Mouse (Mus musculus) forebrain, embryonic 16.5 days (tissue): ENCODE results near the gene Tnfaip8l2. TPM values are rescaled to one million over a fixed set of nuclear protein-coding genes. Genes with fewer than 3 reads are reported as not detected.

ENCODE experiments used
- ATAC-seq: fragments of 200-750 bp; cut with Nextera tagmentation; 2 replicates; pipeline ENCODE4 v1.8.0; 2017; ENCODE audit warnings: mild to moderate bottlenecking, moderate library complexity
- H3K27ac ChIP-seq: fragments of 300-500 bp; sonication (generic); 2 replicates; pipeline ENCODE4 v1.5.1; 2014; ENCODE audit warnings: low read length, control low read depth
- H3K27me3 ChIP-seq: fragments of 300-500 bp; sonication (generic); replicated peaks from 2 replicates; pipeline ENCODE4 v1.6.1; 2014; ENCODE audit warnings: low read length; ENCODE audit not compliant: control insufficient read depth, insufficient read depth
- H3K36me3 ChIP-seq: fragments of 300-500 bp; sonication (generic); 2 replicates; pipeline ENCODE4 v1.6.1; 2014; ENCODE audit not compliant: control insufficient read depth, insufficient read depth
- H3K4me1 ChIP-seq: fragments of 300-500 bp; sonication (generic); replicated peaks from 2 replicates; pipeline ENCODE4 v1.6.1; 2014; ENCODE audit warnings: low read length; ENCODE audit not compliant: control insufficient read depth, insufficient read depth
- H3K4me2 ChIP-seq: fragments of 300-500 bp; sonication (generic); 2 replicates; pipeline ENCODE4 v1.6.1; 2014; ENCODE audit warnings: mild to moderate bottlenecking, low read length, control low read depth
- H3K4me3 ChIP-seq: fragments of 300-500 bp; sonication (generic); replicated peaks from 2 replicates; pipeline ENCODE4 v1.5.1; 2014; ENCODE audit warnings: mild to moderate bottlenecking, low read length, control low read depth
- H3K9ac ChIP-seq: fragments of 300-500 bp; sonication (generic); replicated peaks from 2 replicates; pipeline ENCODE4 v1.6.1; 2014; ENCODE audit warnings: low read depth, low read length, control low read depth
- H3K9me3 ChIP-seq: fragments of 300-500 bp; sonication (generic); 2 replicates; pipeline ENCODE4 v1.6.1; 2016; ENCODE audit warnings: low read length; ENCODE audit not compliant: control insufficient read depth
- WGBS: fragments of 180-500 bp; shearing (Covaris S2); extraction: QIAGEN DNeasy Blood & Tissue Kit; methylation state at CpG from one replicate; pipeline ENCODE4 v1.1.7; 2014; 5-methylcytosine and 5-hydroxymethylcytosine counted together
- polyA plus RNA-seq: library from polyadenylated mRNA; unstranded; fragments of >200 nt; fragmentation: Nextera tagmentation; extraction: Ambion mirVana; gene quantifications from 2 replicates; pipeline ENCODE4 v1.2.1, GENCODE M21; 2015

Tnfaip8l2 gene
- polyA plus RNA-seq: 2.1 and 2.5 TPM in 2 replicates

- H3K4me1 ChIP-seq: no peaks in the 10 kb centered on the region
- no peak within 1 kb of the TSS for H3K4me2 ChIP-seq
- ATAC-seq: 0 out of 2 replicates have a peak, but pooled peaks have one; percentile 11
- no peak within 1 kb of the TSS for H3K9ac ChIP-seq
- H3K36me3 ChIP-seq: peaks cover 9% of the 10 kb centered on the region
- no peaks in the 10 kb centered on the region for H3K9me3 ChIP-seq
- H3K27ac ChIP-seq: no peak within 1 kb of the TSS
- 85% methylated on average over 10 of the region's 10 CpGs for WGBS
- H3K27me3 ChIP-seq: no peaks in the 10 kb centered on the region
- H3K4me3 ChIP-seq: no peak within 1 kb of the TSS
Observed at GRCm38 (mm10) chr3:95141952-95142616, at the start of gene Tnfaip8l2. Gene Tnfaip8l2, minus strand, starts transcription at chr3:95142360.

- Histone ChIP-seq H3K36me3 (peaks cover 18% of the 10 kb centered on the region), H3K4me3 (no peak overlapping the region), H3K4me2 (no peak overlapping the region), H3K27me3 (no peaks in the 10 kb centered on the region), H3K4me1 (no peaks in the 10 kb centered on the region), H3K9ac (no peak overlapping the region), H3K27ac (no peak overlapping the region), H3K9me3 (no peaks in the 10 kb centered on the region)
- WGBS: 95% methylated on average over 6 of the region's 6 CpGs
- ATAC-seq: no peak
Observed at GRCm38 (mm10) chr3:95186888-95187287, 44.7 kb upstream of the Tnfaip8l2 start.

- H3K36me3 ChIP-seq: peaks cover 18% of the 10 kb centered on the region
- WGBS: 88% methylated on average over 2 of the region's 2 CpGs
- no peak for ATAC-seq
Observed at GRCm38 (mm10) chr3:95186100-95186499, 43.9 kb upstream of the Tnfaip8l2 start.

DNA sequence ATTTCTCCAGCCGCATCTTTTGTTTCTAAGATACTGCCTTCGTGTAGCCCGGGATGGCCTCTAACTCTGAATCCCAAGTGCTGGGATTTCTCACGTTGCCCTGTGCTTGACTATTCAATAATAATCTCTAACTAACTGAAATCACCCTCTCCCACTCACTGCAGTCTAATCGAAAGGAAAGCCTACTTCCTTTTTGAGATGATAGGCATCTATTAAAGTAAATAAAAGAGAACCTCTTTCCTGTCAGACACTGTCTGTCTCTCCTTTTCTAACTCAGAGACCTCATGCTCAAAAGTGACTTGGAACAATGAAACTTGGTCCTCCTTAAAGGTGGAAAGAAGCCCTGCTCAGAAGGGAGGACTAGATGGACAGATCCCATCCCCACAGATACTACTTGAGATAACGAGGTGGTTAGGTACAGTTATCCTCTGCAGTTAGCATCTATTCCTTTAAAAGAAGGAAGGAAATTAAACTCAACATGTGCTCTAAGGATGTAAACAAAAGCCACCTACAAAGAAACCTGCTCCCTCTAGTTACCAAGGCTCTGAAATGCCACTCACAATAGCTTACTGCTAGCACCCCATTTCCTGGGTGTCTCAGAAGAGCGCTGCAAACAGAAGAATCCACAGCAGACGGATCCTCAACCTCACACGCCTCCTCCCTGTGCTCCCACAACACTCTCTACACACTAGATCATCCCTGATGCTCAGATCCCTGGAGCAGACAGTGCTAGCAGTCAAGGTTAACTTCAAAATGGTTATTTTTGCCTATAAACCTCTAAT is 42.8 kb upstream of the Tnfaip8l2 start:
- ATAC-seq: no peak
- 81% methylated on average over 9 of the region's 9 CpGs for WGBS
- Histone ChIP-seq H3K27me3 (no peaks in the 10 kb centered on the region), H3K36me3 (peaks cover 15% of the 10 kb centered on the region), H3K27ac (no peak overlapping the region), H3K9ac (no peak overlapping the region), H3K4me1 (no peaks in the 10 kb centered on the region), H3K4me3 (no peak overlapping the region), H3K4me2 (no peak overlapping the region), H3K9me3 (no peaks in the 10 kb centered on the region)

More at GRCm38 (mm10) chr3:95186100-95186499, 43.9 kb upstream of the Tnfaip8l2 start:
- no peaks in the 10 kb centered on the region for H3K9me3 ChIP-seq
- H3K4me2 ChIP-seq: no peak overlapping the region
- no peak overlapping the region for H3K4me3 ChIP-seq
- H3K4me1 ChIP-seq: no peaks in the 10 kb centered on the region
- H3K9ac ChIP-seq: no peak overlapping the region
- no peak overlapping the region for H3K27ac ChIP-seq
- H3K27me3 ChIP-seq: no peaks in the 10 kb centered on the region

GRCm38 (mm10) chr3:95181841-95182240 is 39.7 kb upstream of the Tnfaip8l2 start:
- H3K27ac ChIP-seq: no peak overlapping the region
- no peak for ATAC-seq
- no peak overlapping the region for H3K4me3 ChIP-seq
- H3K9me3 ChIP-seq: no peaks in the 10 kb centered on the region
- no peaks in the 10 kb centered on the region for H3K4me1 ChIP-seq
- no peaks in the 10 kb centered on the region; the same call in 1 of the 2 replicates for H3K36me3 ChIP-seq
- 60% methylated on average over 1 of the region's 1 CpGs for WGBS
- H3K4me2 ChIP-seq: no peak overlapping the region
- no peaks in the 10 kb centered on the region for H3K27me3 ChIP-seq
- H3K9ac ChIP-seq: no peak overlapping the region

GRCm38 (mm10) chr3:95179890-95180289 is 37.7 kb upstream of the Tnfaip8l2 start:
- Histone ChIP-seq H3K27ac (no peak overlapping the region), H3K9me3 (no peaks in the 10 kb centered on the region), H3K4me2 (no peak overlapping the region), H3K27me3 (no peaks in the 10 kb centered on the region), H3K4me3 (no peak overlapping the region), H3K9ac (no peak overlapping the region), H3K4me1 (no peaks in the 10 kb centered on the region), H3K36me3 (no peaks in the 10 kb centered on the region; the same call in 1 of the 2 replicates)
- WGBS: 77% methylated on average over 3 of the region's 3 CpGs
- no peak for ATAC-seq

- no peak overlapping the region for H3K9ac ChIP-seq
- H3K4me1 ChIP-seq: peaks cover 2% of the 10 kb centered on the region; the same call in 1 of the 2 replicates
- H3K27me3 ChIP-seq: no peaks in the 10 kb centered on the region
- no peak for ATAC-seq
- no peaks in the 10 kb centered on the region; the same call in 1 of the 2 replicates for H3K36me3 ChIP-seq
- H3K4me2 ChIP-seq: no peak overlapping the region
- H3K9me3 ChIP-seq: no peaks in the 10 kb centered on the region
- H3K27ac ChIP-seq: no peak overlapping the region
- no peak overlapping the region for H3K4me3 ChIP-seq
- WGBS: 82% methylated on average over 5 of the region's 5 CpGs
Observed at GRCm38 (mm10) chr3:95178948-95179347, 36.8 kb upstream of the Tnfaip8l2 start.

DNA sequence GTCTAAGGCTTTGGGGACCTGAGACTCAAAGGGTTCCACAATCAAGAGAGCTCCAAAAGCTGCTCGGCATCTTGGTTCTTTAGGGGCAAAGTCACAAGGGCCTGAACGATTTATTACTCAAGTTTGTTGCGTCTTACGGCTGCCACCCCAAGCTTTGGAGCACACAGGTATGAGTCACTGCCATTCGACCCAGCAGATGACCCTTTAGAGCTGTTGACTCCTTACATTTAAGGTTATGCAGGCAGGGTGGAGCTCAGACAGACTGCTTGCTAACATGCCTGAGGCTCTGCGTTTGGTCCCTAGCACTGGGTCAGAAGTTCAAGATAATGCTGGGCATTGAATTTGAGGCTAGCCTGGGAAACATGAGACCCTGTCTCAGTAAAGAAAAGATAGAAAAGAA is 35.4 kb upstream of the Tnfaip8l2 start:
- WGBS: 87% methylated on average over 6 of the region's 6 CpGs
- Histone ChIP-seq H3K4me2 (no peak overlapping the region), H3K36me3 (peaks cover under 1% of the 10 kb centered on the region; the same call in 1 of the 2 replicates)

DNA sequence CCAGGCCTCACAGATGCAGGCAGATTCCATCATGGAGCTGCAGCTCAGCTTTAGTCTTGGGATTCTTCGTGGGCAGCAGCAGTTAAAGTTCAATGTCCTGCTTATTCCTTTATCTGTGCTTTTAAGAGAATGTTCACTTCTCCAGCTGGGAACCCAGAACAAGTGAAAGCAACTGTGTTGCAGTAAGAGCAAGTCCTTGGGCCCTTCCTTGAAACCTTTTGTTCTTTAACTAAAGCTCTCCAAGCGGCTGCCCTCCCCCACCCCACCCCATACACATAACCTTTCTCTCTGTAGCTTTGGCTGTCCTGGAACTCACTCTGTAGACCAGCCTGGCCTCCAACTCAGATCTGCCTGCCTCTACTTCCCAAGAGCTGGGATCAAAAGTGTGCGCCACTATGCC is 34.3 kb upstream of the Tnfaip8l2 start:
- Histone ChIP-seq H3K27me3 (peaks cover 6% of the 10 kb centered on the region), H3K27ac (no peak overlapping the region), H3K9ac (no peak overlapping the region), H3K36me3 (peaks cover 4% of the 10 kb centered on the region; the same call in 1 of the 2 replicates), H3K4me2 (no peak overlapping the region), H3K4me3 (no peak overlapping the region), H3K4me1 (peaks cover 13% of the 10 kb centered on the region), H3K9me3 (no peaks in the 10 kb centered on the region)
- WGBS: 47% methylated on average over 3 of the region's 3 CpGs
- ATAC-seq: no peak

More for the DNA sequence above, 35.4 kb upstream of the Tnfaip8l2 start:
- Histone ChIP-seq H3K4me1 (peaks cover 13% of the 10 kb centered on the region), H3K9ac (no peak overlapping the region), H3K9me3 (no peaks in the 10 kb centered on the region), H3K27me3 (no peaks in the 10 kb centered on the region), H3K4me3 (no peak overlapping the region), H3K27ac (no peak overlapping the region)
- ATAC-seq: no peak
